Mouse (Mus musculus) midbrain, embryonic 15.5 days (tissue): ENCODE measurements around the gene Terb1. TPM values are rescaled to one million over a fixed set of nuclear protein-coding genes. Genes with fewer than 3 reads are reported as not detected.

Experiments
- ATAC-seq: fragments of 200-750 bp; cut with Nextera tagmentation; replicated peaks from 2 replicates; pipeline ENCODE4 v1.8.0; 2017; ENCODE audit warnings: moderate TSS enrichment
- H3K27ac ChIP-seq: fragments of 300-500 bp; sonication (generic); 2 replicates; pipeline ENCODE4 v1.5.1; 2015; ENCODE audit warnings: mild to moderate bottlenecking, inconsistent platforms
- H3K27me3 ChIP-seq: fragments of 300-500 bp; sonication (generic); replicated peaks from 2 replicates; pipeline ENCODE4 v1.6.1; 2015; ENCODE audit warnings: inconsistent platforms
- H3K36me3 ChIP-seq: fragments of 300-500 bp; sonication (generic); replicated peaks from 2 replicates; pipeline ENCODE4 v1.6.1; 2015; ENCODE audit warnings: inconsistent platforms
- H3K4me1 ChIP-seq: fragments of 300-500 bp; sonication (generic); 2 replicates; pipeline ENCODE4 v1.6.1; 2015; ENCODE audit warnings: inconsistent platforms
- H3K4me2 ChIP-seq: fragments of 300-500 bp; sonication (generic); 2 replicates; pipeline ENCODE4 v1.6.1; 2015; ENCODE audit warnings: inconsistent platforms, mild to moderate bottlenecking, moderate library complexity
- H3K4me3 ChIP-seq: fragments of 300-500 bp; sonication (generic); 2 replicates; pipeline ENCODE4 v1.5.1; 2015; ENCODE audit warnings: mild to moderate bottlenecking, inconsistent platforms
- H3K9ac ChIP-seq: fragments of 300-500 bp; sonication (generic); 2 replicates; pipeline ENCODE4 v1.6.1; 2015; ENCODE audit warnings: mild to moderate bottlenecking, inconsistent platforms
- H3K9me3 ChIP-seq: fragments of 300-500 bp; sonication (generic); 2 replicates; pipeline ENCODE4 v1.6.1; 2016; ENCODE audit warnings: inconsistent platforms
- WGBS: fragments of 180-500 bp; shearing (Covaris S2); methylation state at CpG from one replicate; pipeline ENCODE4 v1.1.7; 2015; ENCODE audit warnings: mixed read lengths; 5-methylcytosine and 5-hydroxymethylcytosine counted together
- polyA plus RNA-seq: library from polyadenylated mRNA; unstranded; fragments of >200 nt; fragmentation: Nextera tagmentation; extraction: Ambion mirVana; gene quantifications from 2 replicates; pipeline ENCODE4 v1.2.1, GENCODE M21; 2015

Gene Terb1
- 0.67 and 0.74 TPM in 2 replicates for polyA plus RNA-seq

GRCm38 (mm10) chr8:104509061-104510006 is at the start of gene Terb1:
TSS of gene Terb1 (minus strand) at chr8:104509910.
- peak within 1 kb of the TSS; percentile 100 for H3K4me2 ChIP-seq
- H3K4me1 ChIP-seq: peaks cover 14% of the 10 kb centered on the region; the same call in 1 of the 2 replicates
- H3K36me3 ChIP-seq: peaks cover 9% of the 10 kb centered on the region; the same call in 1 of the 2 replicates
- H3K27ac ChIP-seq: peak within 1 kb of the TSS; percentile 52; the same call in 1 of the 2 replicates
- no peaks in the 10 kb centered on the region for H3K27me3 ChIP-seq
- peak; percentile 92 for ATAC-seq
- peak within 1 kb of the TSS; percentile 78 for H3K9ac ChIP-seq
- H3K4me3 ChIP-seq: peak within 1 kb of the TSS; percentile 63
- H3K9me3 ChIP-seq: no peaks in the 10 kb centered on the region
- WGBS: under 1% methylated on average over 64 of the region's 64 CpGs

- ATAC-seq: no peak
- Histone ChIP-seq H3K27ac (no peak overlapping the region), H3K4me1 (no peaks in the 10 kb centered on the region), H3K9ac (no peak overlapping the region), H3K27me3 (no peaks in the 10 kb centered on the region), H3K9me3 (no peaks in the 10 kb centered on the region), H3K4me3 (no peak overlapping the region), H3K4me2 (no peak overlapping the region), H3K36me3 (no peaks in the 10 kb centered on the region)
- WGBS: 84% methylated on average over 7 of the region's 7 CpGs
Measured at GRCm38 (mm10) chr8:104557226-104557625, 47.5 kb upstream of the Terb1 start.

- Histone ChIP-seq H3K4me3 (no peak overlapping the region), H3K27me3 (no peaks in the 10 kb centered on the region), H3K27ac (no peak overlapping the region), H3K4me2 (no peak overlapping the region), H3K9ac (no peak overlapping the region), H3K4me1 (no peaks in the 10 kb centered on the region), H3K36me3 (no peaks in the 10 kb centered on the region), H3K9me3 (no peaks in the 10 kb centered on the region)
- no peak for ATAC-seq
- WGBS: 90% methylated on average over 4 of the region's 4 CpGs
Measured at GRCm38 (mm10) chr8:104555191-104555590, 45.5 kb upstream of the Terb1 start.

- Histone ChIP-seq H3K4me3 (no peak overlapping the region), H3K9ac (no peak overlapping the region), H3K27me3 (peaks cover 47% of the 10 kb centered on the region), H3K36me3 (no peaks in the 10 kb centered on the region), H3K9me3 (no peaks in the 10 kb centered on the region), H3K4me1 (peaks cover 19% of the 10 kb centered on the region), H3K4me2 (no peak overlapping the region), H3K27ac (no peak overlapping the region)
- ATAC-seq: no peak
- WGBS: 84% methylated on average over 8 of the region's 8 CpGs
Measured at GRCm38 (mm10) chr8:104543440-104544045, 33.8 kb upstream of the Terb1 start.

GRCm38 (mm10) chr8:104542160-104542559 is 32.5 kb upstream of the Terb1 start:
- WGBS: 11% methylated on average over 11 of the region's 11 CpGs

GRCm38 (mm10) chr8:104541515-104541880 is 31.8 kb upstream of the Terb1 start:
- peak overlapping the region; percentile 45 for H3K4me3 ChIP-seq
- H3K27me3 ChIP-seq: peaks cover 47% of the 10 kb centered on the region
- no peaks in the 10 kb centered on the region for H3K9me3 ChIP-seq
- H3K27ac ChIP-seq: no peak overlapping the region
- peak overlapping the region; percentile 93 for H3K4me2 ChIP-seq
- WGBS: 14% methylated on average over 8 of the region's 8 CpGs
- no peaks in the 10 kb centered on the region for H3K36me3 ChIP-seq
- ATAC-seq: peak; percentile 5
- H3K9ac ChIP-seq: 0 out of 2 replicates have a peak overlapping the region, but pooled peaks have one; percentile 27
- H3K4me1 ChIP-seq: peaks cover 19% of the 10 kb centered on the region

More at GRCm38 (mm10) chr8:104542160-104542559, 32.5 kb upstream of the Terb1 start:
- Histone ChIP-seq H3K4me3 (peak overlapping the region; percentile 45; the same call in 1 of the 2 replicates), H3K4me2 (peak overlapping the region; percentile 93), H3K36me3 (no peaks in the 10 kb centered on the region), H3K27me3 (peaks cover 47% of the 10 kb centered on the region), H3K27ac (no peak overlapping the region), H3K9ac (no peak overlapping the region), H3K9me3 (no peaks in the 10 kb centered on the region), H3K4me1 (peaks cover 19% of the 10 kb centered on the region)
- ATAC-seq: no peak

GRCm38 (mm10) chr8:104540710-104541514 is 31.2 kb upstream of the Terb1 start:
- Histone ChIP-seq H3K9me3 (no peaks in the 10 kb centered on the region), H3K4me2 (peak overlapping the region; percentile 93), H3K4me3 (peak overlapping the region; percentile 45), H3K4me1 (peaks cover 19% of the 10 kb centered on the region), H3K9ac (peak overlapping the region; percentile 27), H3K27me3 (peaks cover 47% of the 10 kb centered on the region), H3K27ac (no peak overlapping the region), H3K36me3 (no peaks in the 10 kb centered on the region)
- WGBS: under 1% methylated on average over 76 of the region's 76 CpGs
- ATAC-seq: peak; percentile 72

GRCm38 (mm10) chr8:104540238-104540637 is 30.5 kb upstream of the Terb1 start:
- Histone ChIP-seq H3K27me3 (peaks cover 47% of the 10 kb centered on the region), H3K27ac (no peak overlapping the region), H3K9ac (peak overlapping the region; percentile 27; the same call in 1 of the 2 replicates), H3K4me3 (peak overlapping the region; percentile 45), H3K4me1 (peaks cover 20% of the 10 kb centered on the region), H3K9me3 (no peaks in the 10 kb centered on the region), H3K36me3 (no peaks in the 10 kb centered on the region), H3K4me2 (peak overlapping the region; percentile 93)
- 0 out of 2 replicates have a peak, but pooled peaks have one; percentile 2 for ATAC-seq
- 32% methylated on average over 7 of the region's 7 CpGs for WGBS

GRCm38 (mm10) chr8:104539566-104539965 is 29.9 kb upstream of the Terb1 start:
- no peaks in the 10 kb centered on the region for H3K36me3 ChIP-seq
- peaks cover 46% of the 10 kb centered on the region for H3K27me3 ChIP-seq

GRCm38 (mm10) chr8:104538896-104539295 is 29.2 kb upstream of the Terb1 start:
- no peaks in the 10 kb centered on the region for H3K36me3 ChIP-seq
- no peak overlapping the region for H3K4me2 ChIP-seq
- H3K27ac ChIP-seq: no peak overlapping the region
- peaks cover 40% of the 10 kb centered on the region for H3K27me3 ChIP-seq
- peaks cover 26% of the 10 kb centered on the region for H3K4me1 ChIP-seq
- 90% methylated on average over 4 of the region's 4 CpGs for WGBS
- no peak for ATAC-seq
- no peak overlapping the region for H3K4me3 ChIP-seq
- no peaks in the 10 kb centered on the region for H3K9me3 ChIP-seq
- H3K9ac ChIP-seq: no peak overlapping the region

More at GRCm38 (mm10) chr8:104539566-104539965, 29.9 kb upstream of the Terb1 start:
- WGBS: 86% methylated on average over 2 of the region's 2 CpGs
- H3K27ac ChIP-seq: no peak overlapping the region
- no peaks in the 10 kb centered on the region for H3K9me3 ChIP-seq
- no peak overlapping the region for H3K9ac ChIP-seq
- peaks cover 26% of the 10 kb centered on the region for H3K4me1 ChIP-seq
- ATAC-seq: no peak
- no peak overlapping the region for H3K4me3 ChIP-seq
- H3K4me2 ChIP-seq: no peak overlapping the region

- Histone ChIP-seq H3K27ac (no peak overlapping the region), H3K4me2 (no peak overlapping the region), H3K27me3 (peaks cover 19% of the 10 kb centered on the region; the same call in 1 of the 2 replicates), H3K9ac (no peak overlapping the region), H3K4me3 (no peak overlapping the region), H3K36me3 (no peaks in the 10 kb centered on the region), H3K4me1 (peaks cover 32% of the 10 kb centered on the region), H3K9me3 (no peaks in the 10 kb centered on the region)
- 84% methylated on average over 4 of the region's 4 CpGs for WGBS
- ATAC-seq: no peak
Measured at GRCm38 (mm10) chr8:104536028-104536427, 26.3 kb upstream of the Terb1 start.
